Mouse (Mus musculus): ENCODE results near the gene Slc17a9.

- TF ChIP-seq CTCF (IDR thresholded peaks at IDR 0.05) (no peak), POLR2A (IDR thresholded peaks at IDR 0.05; ENCODE audit: insufficient read depth, low read depth, low read length) (no peak), EP300 (IDR thresholded peaks at IDR 0.05; ENCODE audit: insufficient read depth, low read depth, low read length) (no peak)
Observed at GRCm38 (mm10) chr2:180776793-180777192, 51.7 kb downstream of the Slc17a9 start, which contains the start of gene Bhlhe23.
